Mouse (Mus musculus): ENCODE results near the gene Eif4g3. TPM values are rescaled to one million over a fixed set of nuclear protein-coding genes. Genes with fewer than 3 reads are reported as not detected.
"Not testable (repeated sequence)": the region's sequence is repeated elsewhere in the genome, so short reads cannot be mapped to it uniquely, and the experiment has no call there.

The Eif4g3 gene
- polyA plus RNA-seq, 1 experiment from 2014 or later, result 43.3 TPM

GRCm38 (mm10) chr4:137974856-137975432 is 17.9 kb upstream of the Eif4g3 start:
- no CpG with 5 or more reads among the region's 11 CpGs for WGBS
- H3K27ac ChIP-seq (ENCODE audit: low read length); H3K4me3 ChIP-seq (ENCODE audit: low read depth, low read length); H3K4me1 ChIP-seq (ENCODE audit: control insufficient read depth, insufficient read depth, low read length); H3K9me3 ChIP-seq (ENCODE audit: control insufficient read depth, low read depth, low read length); ATAC-seq (ENCODE audit: insufficient number of reproducible peaks, insufficient read depth, low FRiP score, low read depth); H3K27me3 ChIP-seq (ENCODE audit: control insufficient read depth, insufficient read depth, low read length); H3K4me2 ChIP-seq (replicated peaks; ENCODE audit: low read depth, low read length); H3K9ac ChIP-seq (replicated peaks; ENCODE audit: low read depth, low read length); H3K36me3 ChIP-seq (ENCODE audit: control insufficient read depth, insufficient read depth, low read length): not testable (repeated sequence)

GRCm38 (mm10) chr4:137979066-137979644 is 13.7 kb upstream of the Eif4g3 start:
- H3K27me3 ChIP-seq (ENCODE audit: control insufficient read depth, insufficient read depth, low read length); H3K4me3 ChIP-seq (ENCODE audit: low read depth, low read length); H3K9ac ChIP-seq (replicated peaks; ENCODE audit: low read depth, low read length); H3K9me3 ChIP-seq (ENCODE audit: control insufficient read depth, low read depth, low read length); H3K4me1 ChIP-seq (ENCODE audit: control insufficient read depth, insufficient read depth, low read length); H3K36me3 ChIP-seq (ENCODE audit: control insufficient read depth, insufficient read depth, low read length); ATAC-seq (ENCODE audit: insufficient number of reproducible peaks, insufficient read depth, low FRiP score, low read depth); H3K4me2 ChIP-seq (replicated peaks; ENCODE audit: low read depth, low read length); H3K27ac ChIP-seq (ENCODE audit: low read length): not testable (repeated sequence)
- no CpG with 5 or more reads among the region's 11 CpGs for WGBS

- H3K27ac ChIP-seq (ENCODE audit: low read length), result no peak overlapping the region
- no peaks in the 10 kb centered on the region for H3K36me3 ChIP-seq (ENCODE audit: control insufficient read depth, insufficient read depth, low read length)
- no peaks in the 10 kb centered on the region for H3K9me3 ChIP-seq (ENCODE audit: control insufficient read depth, low read depth, low read length)
- no peak overlapping the region for H3K4me2 ChIP-seq (replicated peaks; ENCODE audit: low read depth, low read length)
- no peak for ATAC-seq (ENCODE audit: insufficient number of reproducible peaks, insufficient read depth, low FRiP score, low read depth)
- H3K27me3 ChIP-seq (ENCODE audit: control insufficient read depth, insufficient read depth, low read length), result no peaks in the 10 kb centered on the region
- H3K4me1 ChIP-seq (ENCODE audit: control insufficient read depth, insufficient read depth, low read length), result 0 out of 2 replicates have a peak, but pooled peaks cover 4% of the 10 kb centered on the region
- H3K4me3 ChIP-seq (ENCODE audit: low read depth, low read length), result no peak overlapping the region
- WGBS, result 62% methylated on average over 1 of the region's 1 CpGs
- H3K9ac ChIP-seq (replicated peaks; ENCODE audit: low read depth, low read length), result no peak overlapping the region
Measured at GRCm38 (mm10) chr4:137982869-137983268, 10.0 kb upstream of the Eif4g3 start.

DNA sequence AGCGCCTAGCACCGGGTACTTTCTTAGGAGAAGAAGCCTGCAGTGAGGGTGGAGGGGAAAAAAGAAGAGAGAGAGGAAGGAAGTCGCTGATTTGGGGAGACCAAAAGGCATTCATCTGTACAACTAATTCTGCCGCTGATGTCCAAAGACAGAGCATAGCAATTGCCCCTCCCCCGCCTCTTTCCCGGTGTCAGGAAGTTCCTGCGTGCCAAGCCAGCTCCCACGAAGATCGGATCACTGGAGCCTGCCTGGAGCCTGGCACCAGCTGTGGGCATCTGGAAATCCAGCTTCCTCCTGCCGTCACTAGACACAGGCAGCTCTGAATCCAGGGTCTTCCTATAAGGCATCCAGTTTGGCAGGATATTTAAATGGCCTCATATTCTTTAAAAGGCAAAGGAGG is 8.6 kb upstream of the Eif4g3 start:
- WGBS, result 34% methylated on average over 10 of the region's 10 CpGs
- H3K36me3 ChIP-seq (ENCODE audit: control insufficient read depth, insufficient read depth, low read length), result no peaks in the 10 kb centered on the region
- H3K4me3 ChIP-seq (ENCODE audit: low read depth, low read length), result no peak overlapping the region
- ATAC-seq (ENCODE audit: insufficient number of reproducible peaks, insufficient read depth, low FRiP score, low read depth), result no peak
- 0 out of 2 replicates have a peak, but pooled peaks cover 4% of the 10 kb centered on the region for H3K4me1 ChIP-seq (ENCODE audit: control insufficient read depth, insufficient read depth, low read length)
- H3K27ac ChIP-seq (ENCODE audit: low read length), result no peak overlapping the region
- no peak overlapping the region for H3K9ac ChIP-seq (replicated peaks; ENCODE audit: low read depth, low read length)
- no peaks in the 10 kb centered on the region for H3K9me3 ChIP-seq (ENCODE audit: control insufficient read depth, low read depth, low read length)
- no peaks in the 10 kb centered on the region for H3K27me3 ChIP-seq (ENCODE audit: control insufficient read depth, insufficient read depth, low read length)
- H3K4me2 ChIP-seq (replicated peaks; ENCODE audit: low read depth, low read length), result no peak overlapping the region

- Histone ChIP-seq H3K4me1 (ENCODE audit: control insufficient read depth, insufficient read depth, low read length) (0 out of 2 replicates have a peak, but pooled peaks cover 4% of the 10 kb centered on the region), H3K9me3 (ENCODE audit: control insufficient read depth, low read depth, low read length) (no peaks in the 10 kb centered on the region), H3K4me2 (replicated peaks; ENCODE audit: low read depth, low read length) (no peak overlapping the region), H3K27me3 (ENCODE audit: control insufficient read depth, insufficient read depth, low read length) (no peaks in the 10 kb centered on the region), H3K36me3 (ENCODE audit: control insufficient read depth, insufficient read depth, low read length) (no peaks in the 10 kb centered on the region), H3K4me3 (ENCODE audit: low read depth, low read length) (no peak overlapping the region), H3K9ac (replicated peaks; ENCODE audit: low read depth, low read length) (no peak overlapping the region), H3K27ac (ENCODE audit: low read length) (no peak overlapping the region)
- WGBS, result 66% methylated on average over 5 of the region's 5 CpGs
- ATAC-seq (ENCODE audit: insufficient number of reproducible peaks, insufficient read depth, low FRiP score, low read depth), result no peak
Measured at GRCm38 (mm10) chr4:137984746-137985145, 8.1 kb upstream of the Eif4g3 start.

- Histone ChIP-seq H3K27me3 (ENCODE audit: control insufficient read depth, insufficient read depth, low read length) (no peaks in the 10 kb centered on the region), H3K4me2 (replicated peaks; ENCODE audit: low read depth, low read length) (no peak overlapping the region), H3K4me1 (ENCODE audit: control insufficient read depth, insufficient read depth, low read length) (no peaks in the 10 kb centered on the region; the same call in 1 of the 2 replicates), H3K36me3 (ENCODE audit: control insufficient read depth, insufficient read depth, low read length) (no peaks in the 10 kb centered on the region), H3K9me3 (ENCODE audit: control insufficient read depth, low read depth, low read length) (no peaks in the 10 kb centered on the region), H3K27ac (ENCODE audit: low read length) (no peak overlapping the region), H3K9ac (replicated peaks; ENCODE audit: low read depth, low read length) (no peak overlapping the region), H3K4me3 (ENCODE audit: low read depth, low read length) (no peak overlapping the region)
- 91% methylated on average over 5 of the region's 5 CpGs for WGBS
- no peak for ATAC-seq (ENCODE audit: insufficient number of reproducible peaks, insufficient read depth, low FRiP score, low read depth)
Measured at GRCm38 (mm10) chr4:137989426-137989825, 3.4 kb upstream of the Eif4g3 start.

- no peak overlapping the region for H3K4me2 ChIP-seq (replicated peaks; ENCODE audit: low read depth, low read length)
- H3K9me3 ChIP-seq (ENCODE audit: control insufficient read depth, low read depth, low read length), result no peaks in the 10 kb centered on the region
- H3K9ac ChIP-seq (replicated peaks; ENCODE audit: low read depth, low read length), result no peak overlapping the region
- no peak overlapping the region for H3K27ac ChIP-seq (ENCODE audit: low read length)
- H3K36me3 ChIP-seq (ENCODE audit: control insufficient read depth, insufficient read depth, low read length), result no peaks in the 10 kb centered on the region
- ATAC-seq (ENCODE audit: insufficient number of reproducible peaks, insufficient read depth, low FRiP score, low read depth), result no peak
- peaks cover 9% of the 10 kb centered on the region for H3K4me1 ChIP-seq (ENCODE audit: control insufficient read depth, insufficient read depth, low read length)
- 83% methylated on average over 4 of the region's 4 CpGs for WGBS
- H3K4me3 ChIP-seq (ENCODE audit: low read depth, low read length), result no peak overlapping the region
- H3K27me3 ChIP-seq (ENCODE audit: control insufficient read depth, insufficient read depth, low read length), result no peaks in the 10 kb centered on the region
Measured at GRCm38 (mm10) chr4:137990433-137990832, 2.4 kb upstream of the Eif4g3 start.

DNA sequence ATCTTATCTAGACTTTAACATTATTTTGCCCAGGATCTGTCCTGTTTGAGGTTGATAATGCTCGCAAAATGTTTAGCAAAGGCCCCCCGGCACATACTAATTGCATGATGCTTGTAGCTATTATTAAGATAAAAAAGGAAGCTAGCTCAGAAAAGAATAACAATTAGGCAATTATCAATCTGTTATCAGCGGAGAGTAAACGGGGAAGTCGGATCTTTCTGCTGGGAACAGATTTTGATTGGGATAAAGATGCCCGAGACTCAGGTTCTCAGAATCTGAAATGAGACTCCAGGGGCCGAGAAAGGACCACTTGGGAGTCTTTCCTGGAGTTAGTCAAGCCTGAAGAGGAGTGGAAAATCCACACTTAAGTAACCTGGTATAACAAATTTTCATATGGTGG is 1.6 kb upstream of the Eif4g3 start:
- Histone ChIP-seq H3K9me3 (ENCODE audit: control insufficient read depth, low read depth, low read length) (no peaks in the 10 kb centered on the region), H3K4me3 (ENCODE audit: low read depth, low read length) (no peak overlapping the region), H3K27me3 (ENCODE audit: control insufficient read depth, insufficient read depth, low read length) (no peaks in the 10 kb centered on the region), H3K36me3 (ENCODE audit: control insufficient read depth, insufficient read depth, low read length) (peaks cover 2% of the 10 kb centered on the region; the same call in 1 of the 2 replicates), H3K4me2 (replicated peaks; ENCODE audit: low read depth, low read length) (no peak overlapping the region), H3K27ac (ENCODE audit: low read length) (no peak overlapping the region), H3K4me1 (ENCODE audit: control insufficient read depth, insufficient read depth, low read length) (peaks cover 16% of the 10 kb centered on the region), H3K9ac (replicated peaks; ENCODE audit: low read depth, low read length) (no peak overlapping the region)
- 76% methylated on average over 7 of the region's 7 CpGs for WGBS
- ATAC-seq (ENCODE audit: insufficient number of reproducible peaks, insufficient read depth, low FRiP score, low read depth), result no peak
